Mouse (Mus musculus): ENCODE results near the gene Usp50.

- no peak for TF ChIP-seq CTCF (IDR thresholded peaks at IDR 0.05; ENCODE audit: low read depth, low read length)
- TF ChIP-seq GATA1 (IDR thresholded peaks at IDR 0.05; ENCODE audit: borderline replicate concordance, low read length): no peak
These were observed 114.5 kb downstream of the Usp50 start for GRCm38 (mm10) chr2:126668621-126669252.
